Mouse (Mus musculus): ENCODE results near the gene Zfp458. TPM values are rescaled to one million over a fixed set of nuclear protein-coding genes. Genes with fewer than 3 reads are reported as not detected.

Zfp458 gene
- 0.23 and 0.35 TPM in 2 replicates for polyA plus RNA-seq (2012; rRNA removed)

DNA sequence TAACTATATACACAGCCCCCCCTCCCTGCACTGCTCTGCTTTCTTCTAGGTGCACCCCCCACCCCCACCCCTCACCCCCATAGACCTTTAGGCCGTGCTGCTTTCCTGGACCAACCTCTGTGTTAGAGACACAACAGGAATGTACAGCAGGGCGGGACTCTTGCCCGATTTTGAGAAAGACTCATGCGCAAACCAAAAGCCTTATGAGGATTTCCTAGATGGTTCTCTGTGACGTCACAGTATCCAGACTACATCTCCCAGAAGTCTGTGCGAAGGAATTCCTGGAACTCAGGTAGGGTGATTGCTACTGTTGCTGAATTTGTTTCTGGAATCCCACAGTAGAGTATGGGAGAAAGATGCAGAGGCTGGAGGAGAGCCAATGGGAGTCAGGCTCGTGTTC, at the start of gene Zfp458:
TSS of gene Zfp458 (minus strand) at position 153 of the 400 bp plus-strand sequence.

DNA sequence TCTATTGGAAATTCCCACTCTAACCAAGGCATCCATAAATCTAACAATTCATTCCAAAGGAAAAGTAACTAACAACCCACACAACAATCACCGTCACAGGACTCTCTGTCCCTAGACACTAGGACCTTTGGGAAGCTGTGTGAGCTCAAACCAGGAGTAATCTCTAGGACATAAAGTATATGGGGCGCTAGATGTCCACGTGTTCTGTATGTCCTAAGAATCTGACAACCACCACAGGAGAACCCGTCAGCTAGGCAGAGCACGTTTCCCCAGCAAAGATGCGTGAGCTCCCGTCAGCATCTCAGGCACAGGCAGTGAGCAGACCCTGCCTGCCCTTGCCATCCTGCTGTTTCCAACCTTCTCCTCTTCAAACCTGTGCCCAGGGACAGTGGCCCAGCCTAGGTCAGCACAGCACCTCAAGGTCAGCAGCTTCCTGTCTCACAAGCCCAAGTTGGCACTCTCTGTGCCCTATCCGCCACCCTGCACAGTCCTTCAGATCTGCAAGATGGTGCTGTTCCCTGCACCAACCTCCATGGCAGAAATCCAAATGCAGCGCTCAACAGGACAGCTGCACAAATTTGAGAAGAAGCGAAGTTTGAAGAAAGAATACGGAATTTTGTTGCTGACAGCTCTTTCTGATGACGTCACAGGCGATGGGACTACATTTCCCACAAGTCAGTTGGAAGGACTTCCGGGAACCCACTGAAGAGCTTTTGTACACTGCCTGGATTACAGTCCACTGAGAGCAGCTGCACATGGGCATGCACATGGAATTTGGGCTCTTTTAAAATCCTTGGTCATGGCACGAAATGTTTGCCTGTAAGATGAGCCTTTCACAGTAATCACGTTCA, 27.8 kb upstream of the Zfp458 start, which contains the start of gene Zfp457:
TSS of gene Zfp457 (minus strand) at position 664 of the 851 bp plus-strand sequence.

Other genes starting within 250 kb of the Zfp458 start
- 0.07 TPM in 2 replicates for gene Zfp712, start 217.3 kb downstream of the Zfp458 start, polyA plus RNA-seq (2012; rRNA removed)
- 0.07 TPM in 1 of 2 replicates, not detected in the other for gene Zfp708, start 180.5 kb downstream of the Zfp458 start, polyA plus RNA-seq (2012; rRNA removed)
- 1.6 and 1.7 TPM in 2 replicates for gene Gm28557, start 169.9 kb downstream of the Zfp458 start, polyA plus RNA-seq (2012; rRNA removed)
- gene Rslcan18, start 162.2 kb downstream of the Zfp458 start, polyA plus RNA-seq (2012; rRNA removed), result 0.05 TPM in 1 of 2 replicates, not detected in the other
- gene Zfp759, start 156.8 kb downstream of the Zfp458 start, polyA plus RNA-seq (2012; rRNA removed), result 0.16 TPM in 2 replicates
- 0.31 and 1.3 TPM in 2 replicates for gene Rsl1, start 105.3 kb downstream of the Zfp458 start, polyA plus RNA-seq (2012; rRNA removed)
- 0.05 and 0.17 TPM in 2 replicates for gene Zfp455, start 84.0 kb downstream of the Zfp458 start, polyA plus RNA-seq (2012; rRNA removed)
- gene Zfp457, start 28.0 kb upstream of the Zfp458 start, polyA plus RNA-seq (2012; rRNA removed), result 0.97 and 1.0 TPM in 2 replicates
- gene Zfp595, start 54.1 kb upstream of the Zfp458 start, polyA plus RNA-seq (2012; rRNA removed), result 0.31 TPM in 2 replicates
- gene Gm28044, start 82.1 kb upstream of the Zfp458 start, polyA plus RNA-seq (2012; rRNA removed), result not detected in 2 replicates
- 0.09 and 0.12 TPM in 2 replicates for gene Zfp953, start 82.1 kb upstream of the Zfp458 start, polyA plus RNA-seq (2012; rRNA removed)
- gene Gm28041, start 97.3 kb upstream of the Zfp458 start, polyA plus RNA-seq (2012; rRNA removed), result not detected in 2 replicates
- gene Zfp456, start 97.3 kb upstream of the Zfp458 start, polyA plus RNA-seq (2012; rRNA removed), result 0.06 and 0.15 TPM in 2 replicates
- 0.62 and 1.6 TPM in 2 replicates for gene Zfp429, start 121.4 kb upstream of the Zfp458 start, polyA plus RNA-seq (2012; rRNA removed)
- gene Zfp459, start 143.0 kb upstream of the Zfp458 start, polyA plus RNA-seq (2012; rRNA removed), result 0.19 and 0.37 TPM in 2 replicates
- gene Zfp874a, start 173.2 kb upstream of the Zfp458 start, polyA plus RNA-seq (2012; rRNA removed), result 0.35 and 0.38 TPM in 2 replicates
- 0.61 and 1.3 TPM in 2 replicates for gene Zfp874b, start 205.8 kb upstream of the Zfp458 start, polyA plus RNA-seq (2012; rRNA removed)
- gene Zfp58, start 222.1 kb upstream of the Zfp458 start, polyA plus RNA-seq (2012; rRNA removed), result 0.43 and 0.49 TPM in 2 replicates
- gene Gm26965, start 247.7 kb upstream of the Zfp458 start, polyA plus RNA-seq (2012; rRNA removed), result not detected in 2 replicates
- gene Zfp87, start 247.7 kb upstream of the Zfp458 start, polyA plus RNA-seq (2012; rRNA removed), result 11.0 and 11.9 TPM in 2 replicates